Mouse (Mus musculus): Measurements from ENCODE around the gene Krtap10-4. TPM values are rescaled to one million over a fixed set of nuclear protein-coding genes. Genes with fewer than 3 reads are reported as not detected.

The Krtap10-4 gene
- not detected in 2 replicates for polyA plus RNA-seq (2015; fragmentation: Nextera tagmentation; extraction: Ambion mirVana)

DNA sequence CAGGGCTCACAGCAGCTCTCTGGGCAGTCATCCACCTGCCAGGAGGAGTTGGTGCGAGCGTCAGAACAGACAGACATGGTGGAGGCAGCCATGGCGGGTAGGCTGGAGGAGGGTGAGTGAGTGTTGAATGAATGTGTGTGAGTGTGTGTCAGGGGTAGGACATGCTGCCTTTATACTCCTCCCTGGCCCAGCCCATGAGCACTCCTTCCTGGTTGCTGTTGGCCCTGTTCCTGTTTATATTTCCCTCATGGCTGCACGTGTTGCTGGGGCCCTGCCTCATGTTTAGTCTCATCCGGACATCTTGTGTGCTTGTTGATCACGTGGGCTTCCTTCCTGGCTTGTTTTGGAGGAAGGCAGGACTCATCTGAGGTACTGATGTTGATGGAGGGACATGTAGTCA lies at the start of gene Krtap10-4:
Gene Krtap10-4, minus strand, starts transcription at position 145 of the 400 bp plus-strand sequence.
- WGBS = 42% methylated on average over 6 of the region's 6 CpGs
- DNase-seq (ENCODE audit: low spot score) = peak; percentile 12
- Histone ChIP-seq H3K4me3 (ENCODE audit: low read depth, low read length) (no peak within 1 kb of the TSS), H3K9ac (replicated peaks; ENCODE audit: low read depth) (no peak within 1 kb of the TSS), H3K36me3 (ENCODE audit: insufficient read depth, low read length) (no peaks in the 10 kb centered on the region), H3K4me2 (replicated peaks; ENCODE audit: low read depth, low read length) (no peak within 1 kb of the TSS), H3K27ac (ENCODE audit: low read length) (no peak within 1 kb of the TSS), H3K9me3 (ENCODE audit: low read length) (no peaks in the 10 kb centered on the region), H3K4me1 (ENCODE audit: insufficient read depth, low read depth, low read length) (no peaks in the 10 kb centered on the region), H3K27me3 (replicated peaks; ENCODE audit: insufficient read depth, low read length) (no peaks in the 10 kb centered on the region)
- ATAC-seq = peak; percentile 62
- no peak for TF ChIP-seq EP300 (IDR thresholded peaks at IDR 0.05)
- TF ChIP-seq CTCF (IDR thresholded peaks at IDR 0.05) = no peak

DNA sequence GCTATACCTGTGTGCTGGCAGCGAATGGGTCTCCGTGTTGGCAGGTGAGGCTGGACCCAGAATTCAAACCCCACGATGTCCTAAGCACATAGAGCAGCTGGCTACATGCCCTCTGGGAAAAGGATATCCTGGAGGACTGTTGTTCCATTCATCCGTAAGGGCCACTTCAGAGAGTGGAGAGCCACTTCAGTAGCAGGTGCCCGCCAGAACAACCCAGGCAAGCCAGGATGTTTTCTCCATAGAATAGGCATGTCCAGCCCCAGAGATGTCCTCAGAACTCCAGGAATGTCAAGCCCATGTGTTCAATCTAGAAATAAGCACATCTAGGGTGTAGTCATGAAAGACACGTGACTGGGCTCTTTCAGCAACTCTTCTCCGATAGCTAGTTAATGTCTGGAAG lies 42.8 kb upstream of the Krtap10-4 start:
- DNase-seq (ENCODE audit: low spot score) = peak; percentile 78
- WGBS = 57% methylated on average over 7 of the region's 7 CpGs
- ATAC-seq = peak; percentile 88
- Histone ChIP-seq H3K9me3 (ENCODE audit: low read length) (no peaks in the 10 kb centered on the region), H3K27ac (ENCODE audit: low read length) (no peak overlapping the region), H3K36me3 (ENCODE audit: insufficient read depth, low read length) (no peaks in the 10 kb centered on the region), H3K9ac (replicated peaks; ENCODE audit: low read depth) (no peak overlapping the region), H3K27me3 (replicated peaks; ENCODE audit: insufficient read depth, low read length) (peaks cover 8% of the 10 kb centered on the region; the same call in 1 of the 2 replicates), H3K4me2 (replicated peaks; ENCODE audit: low read depth, low read length) (no peak overlapping the region), H3K4me3 (ENCODE audit: low read depth, low read length) (no peak overlapping the region), H3K4me1 (ENCODE audit: insufficient read depth, low read depth, low read length) (no peaks in the 10 kb centered on the region)
- TF ChIP-seq CTCF (IDR thresholded peaks at IDR 0.05) = no peak
- TF ChIP-seq EP300 (IDR thresholded peaks at IDR 0.05) = peak; percentile 49; the same call in 1 of the 2 replicates

DNA sequence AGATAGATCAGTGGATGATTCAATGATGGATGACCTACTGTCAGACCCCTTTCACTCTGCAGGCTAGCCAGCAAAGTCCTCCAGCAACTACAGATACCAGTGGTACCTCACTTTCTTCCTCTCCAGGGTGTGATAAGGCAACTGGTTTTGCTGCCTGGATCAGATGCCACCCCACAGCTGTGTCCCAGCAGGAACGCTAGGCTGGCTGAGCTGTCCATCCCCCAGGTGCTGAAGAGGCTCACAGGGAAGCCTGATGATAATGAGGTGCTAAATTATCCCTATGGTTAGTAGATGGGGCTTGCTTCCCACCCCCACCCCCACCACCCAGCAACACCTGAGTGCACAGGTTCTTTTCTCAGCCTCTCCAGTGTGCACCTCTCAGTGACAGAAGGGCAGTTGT lies 40.7 kb upstream of the Krtap10-4 start:
- 0% methylated on average over 1 of the region's 1 CpGs for WGBS
- DNase-seq (ENCODE audit: low spot score) (peak; percentile 7), ATAC-seq (no peak)
- H3K36me3 ChIP-seq (ENCODE audit: insufficient read depth, low read length) = no peaks in the 10 kb centered on the region
- H3K9me3 ChIP-seq (ENCODE audit: low read length) = no peaks in the 10 kb centered on the region
- no peak for TF ChIP-seq CTCF (IDR thresholded peaks at IDR 0.05)
- H3K9ac ChIP-seq (replicated peaks; ENCODE audit: low read depth) = no peak overlapping the region
- H3K4me3 ChIP-seq (ENCODE audit: low read depth, low read length) = no peak overlapping the region
- no peak overlapping the region for H3K4me2 ChIP-seq (replicated peaks; ENCODE audit: low read depth, low read length)
- peaks cover 8% of the 10 kb centered on the region; the same call in 1 of the 2 replicates for H3K27me3 ChIP-seq (replicated peaks; ENCODE audit: insufficient read depth, low read length)
- H3K4me1 ChIP-seq (ENCODE audit: insufficient read depth, low read depth, low read length) = no peaks in the 10 kb centered on the region
- no peak overlapping the region for H3K27ac ChIP-seq (ENCODE audit: low read length)

DNA sequence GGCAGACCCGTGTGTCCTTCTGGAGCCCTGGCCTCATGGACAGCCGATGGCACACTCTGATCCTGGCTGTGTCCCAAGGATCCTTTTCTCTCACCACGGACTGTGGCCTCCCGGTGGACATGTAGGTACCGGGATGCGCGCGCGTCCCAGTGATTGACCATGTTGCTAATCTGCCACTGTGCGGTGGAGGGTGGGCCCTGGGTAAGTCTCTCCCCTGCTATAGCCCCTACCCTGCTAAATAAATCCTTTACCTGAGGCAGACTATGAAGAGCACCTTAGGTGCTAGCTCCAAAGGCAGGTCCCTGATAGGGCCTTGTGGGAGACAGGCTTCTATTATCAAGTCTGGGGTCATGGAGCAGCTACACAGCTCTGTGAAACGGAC lies 37.9 kb upstream of the Krtap10-4 start:
- no peaks in the 10 kb centered on the region for H3K36me3 ChIP-seq (ENCODE audit: insufficient read depth, low read length)
- no peak for ATAC-seq
- WGBS = 29% methylated on average over 11 of the region's 11 CpGs

DNA sequence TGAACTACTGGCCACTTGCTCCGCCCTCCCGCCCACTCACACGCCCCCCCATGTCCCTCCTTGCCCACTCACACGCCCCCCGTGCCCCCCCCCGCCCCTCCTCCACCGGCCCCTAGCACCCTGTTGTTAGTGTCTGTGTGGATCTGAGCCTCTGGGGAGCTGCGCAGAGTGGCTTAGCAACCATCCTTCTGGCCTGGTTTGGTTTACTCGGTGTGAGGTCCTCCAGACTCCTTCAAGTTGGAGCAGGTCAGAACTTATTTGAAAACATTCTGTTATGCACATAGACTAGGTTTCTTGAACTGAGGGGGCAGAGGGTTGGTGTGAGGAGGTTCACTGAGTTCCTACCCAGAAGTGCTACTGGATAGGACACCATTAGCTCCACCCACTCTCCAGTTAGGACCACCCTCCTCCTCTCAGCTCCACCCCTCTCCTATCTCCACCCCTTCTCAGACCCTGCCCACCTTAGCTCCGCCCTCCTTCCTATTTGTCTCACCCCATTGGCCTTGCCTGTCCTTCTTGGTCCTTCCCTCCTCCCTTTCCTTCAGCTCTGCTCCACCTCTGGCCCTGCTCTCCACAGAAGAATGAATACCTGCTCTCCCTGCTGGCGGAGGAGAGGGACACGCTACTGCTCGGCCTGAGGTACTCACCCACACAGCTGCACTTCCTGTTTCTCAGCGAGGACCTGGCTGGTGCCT lies 37.3 kb upstream of the Krtap10-4 start:
- WGBS = 26% methylated on average over 14 of the region's 14 CpGs

More for the DNA sequence above, 37.9 kb upstream of the Krtap10-4 start:
- no peak for TF ChIP-seq EP300 (IDR thresholded peaks at IDR 0.05)
- TF ChIP-seq CTCF (IDR thresholded peaks at IDR 0.05) = no peak
- Histone ChIP-seq H3K27ac (ENCODE audit: low read length) (no peak overlapping the region), H3K4me2 (replicated peaks; ENCODE audit: low read depth, low read length) (0 out of 2 replicates have a peak overlapping the region, but pooled peaks have one; percentile 27), H3K9me3 (ENCODE audit: low read length) (no peaks in the 10 kb centered on the region), H3K4me3 (ENCODE audit: low read depth, low read length) (no peak overlapping the region), H3K27me3 (replicated peaks; ENCODE audit: insufficient read depth, low read length) (peaks cover 8% of the 10 kb centered on the region; the same call in 1 of the 2 replicates), H3K4me1 (ENCODE audit: insufficient read depth, low read depth, low read length) (no peaks in the 10 kb centered on the region), H3K9ac (replicated peaks; ENCODE audit: low read depth) (no peak overlapping the region)
- DNase-seq (ENCODE audit: low spot score) = no peak

DNA sequence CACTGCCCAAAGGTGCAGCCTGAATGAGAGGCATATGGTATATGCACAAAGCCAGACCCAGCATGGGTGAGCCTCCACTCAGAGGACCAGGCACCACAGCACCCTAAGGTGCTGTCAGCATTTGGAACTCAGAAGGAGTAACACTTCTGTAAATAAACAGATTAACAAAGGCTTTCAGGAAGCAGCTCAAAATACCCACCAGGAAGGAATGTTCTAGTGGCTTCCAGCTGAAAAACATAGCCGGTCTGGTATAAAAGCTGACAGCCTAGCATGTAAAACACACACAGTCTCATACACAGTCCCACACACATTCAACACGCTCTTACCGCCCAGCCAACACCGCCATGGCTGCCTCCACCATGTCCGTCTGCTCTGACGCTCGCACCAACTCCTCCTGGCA lies 34.8 kb upstream of the Krtap10-4 start, which contains the start of gene Gm3285:
Gene Gm3285, plus strand, starts transcription at position 301 of the 400 bp plus-strand sequence.
- TF ChIP-seq EP300 (IDR thresholded peaks at IDR 0.05) (no peak), CTCF (IDR thresholded peaks at IDR 0.05) (no peak)
- Histone ChIP-seq H3K4me3 (ENCODE audit: low read depth, low read length) (no peak within 1 kb of the TSS), H3K4me1 (ENCODE audit: insufficient read depth, low read depth, low read length) (no peaks in the 10 kb centered on the region), H3K36me3 (ENCODE audit: insufficient read depth, low read length) (no peaks in the 10 kb centered on the region), H3K27ac (ENCODE audit: low read length) (no peak within 1 kb of the TSS), H3K9me3 (ENCODE audit: low read length) (no peaks in the 10 kb centered on the region), H3K27me3 (replicated peaks; ENCODE audit: insufficient read depth, low read length) (no peaks in the 10 kb centered on the region), H3K9ac (replicated peaks; ENCODE audit: low read depth) (no peak within 1 kb of the TSS), H3K4me2 (replicated peaks; ENCODE audit: low read depth, low read length) (no peak within 1 kb of the TSS)
- WGBS = 35% methylated on average over 7 of the region's 7 CpGs
- ATAC-seq (no peak), DNase-seq (ENCODE audit: low spot score) (no peak)

More for the DNA sequence above, 37.3 kb upstream of the Krtap10-4 start:
- Histone ChIP-seq H3K36me3 (ENCODE audit: insufficient read depth, low read length) (no peaks in the 10 kb centered on the region), H3K4me3 (ENCODE audit: low read depth, low read length) (no peak overlapping the region), H3K27me3 (replicated peaks; ENCODE audit: insufficient read depth, low read length) (peaks cover 8% of the 10 kb centered on the region; the same call in 1 of the 2 replicates), H3K9ac (replicated peaks; ENCODE audit: low read depth) (no peak overlapping the region), H3K9me3 (ENCODE audit: low read length) (no peaks in the 10 kb centered on the region), H3K4me1 (ENCODE audit: insufficient read depth, low read depth, low read length) (no peaks in the 10 kb centered on the region), H3K4me2 (replicated peaks; ENCODE audit: low read depth, low read length) (0 out of 2 replicates have a peak overlapping the region, but pooled peaks have one; percentile 27), H3K27ac (ENCODE audit: low read length) (no peak overlapping the region)
- DNase-seq (ENCODE audit: low spot score) = peak; percentile 75
- TF ChIP-seq EP300 (IDR thresholded peaks at IDR 0.05) (no peak), CTCF (IDR thresholded peaks at IDR 0.05) (no peak)
- ATAC-seq = peak; percentile 90

Data from lung, postnatal 0 days (tissue).